Mouse (Mus musculus): ENCODE measurements around the gene Igsf9b.

The Igsf9b gene

DNA sequence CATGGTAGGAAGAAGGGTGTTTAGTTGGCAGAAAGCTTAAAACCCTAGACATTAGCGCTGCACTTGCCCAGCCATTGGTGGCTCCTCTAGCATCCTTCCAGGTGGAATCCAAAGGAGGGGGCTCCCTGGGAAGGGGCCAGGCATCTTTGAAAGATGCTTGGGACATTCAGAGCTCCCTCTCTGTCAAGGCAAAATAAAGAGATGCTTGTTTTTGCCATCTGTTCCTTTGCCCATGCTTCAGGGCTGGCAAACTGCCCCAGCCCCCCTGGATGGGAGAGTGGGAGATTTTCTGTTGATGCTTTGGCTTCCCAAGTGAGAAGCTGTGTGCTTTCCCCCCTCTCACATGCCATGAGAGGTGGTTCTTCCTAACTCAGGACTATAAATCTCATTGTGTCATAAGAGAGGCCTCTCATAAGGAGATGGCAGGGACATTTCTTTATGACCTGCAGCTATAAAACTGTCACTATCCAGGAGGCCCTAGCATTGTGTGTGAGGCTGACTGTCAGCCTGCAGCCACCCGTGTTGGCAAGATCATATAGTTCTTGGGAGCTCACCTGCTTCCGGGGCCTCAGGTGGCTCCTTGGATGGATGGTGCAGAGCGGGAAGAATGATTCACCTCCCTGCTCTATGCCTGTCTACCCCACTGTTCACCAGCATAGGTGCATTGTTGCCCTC is 38.1 kb downstream of the Igsf9b start:
- no peak for DNase-seq

DNA sequence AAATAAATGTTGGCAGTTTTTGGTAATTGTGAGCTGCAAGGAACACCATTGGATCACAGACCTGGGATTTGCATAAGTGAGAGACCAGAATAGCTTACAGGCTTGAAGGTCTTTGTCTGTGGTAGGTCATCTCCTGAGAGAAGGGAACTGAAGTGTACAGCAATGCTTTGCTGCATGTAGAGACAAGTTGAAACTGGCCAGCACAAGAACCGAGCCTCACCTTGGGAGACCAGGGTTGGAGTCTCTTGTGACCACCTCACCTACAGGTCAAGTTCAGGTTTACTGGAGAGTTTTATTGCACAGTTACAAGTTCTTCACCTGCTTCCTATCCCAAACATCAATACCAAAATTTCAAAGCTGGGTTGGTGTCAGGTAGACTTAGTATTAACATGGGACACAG is 40.2 kb downstream of the Igsf9b start:
- DNase-seq = no peak

DNA sequence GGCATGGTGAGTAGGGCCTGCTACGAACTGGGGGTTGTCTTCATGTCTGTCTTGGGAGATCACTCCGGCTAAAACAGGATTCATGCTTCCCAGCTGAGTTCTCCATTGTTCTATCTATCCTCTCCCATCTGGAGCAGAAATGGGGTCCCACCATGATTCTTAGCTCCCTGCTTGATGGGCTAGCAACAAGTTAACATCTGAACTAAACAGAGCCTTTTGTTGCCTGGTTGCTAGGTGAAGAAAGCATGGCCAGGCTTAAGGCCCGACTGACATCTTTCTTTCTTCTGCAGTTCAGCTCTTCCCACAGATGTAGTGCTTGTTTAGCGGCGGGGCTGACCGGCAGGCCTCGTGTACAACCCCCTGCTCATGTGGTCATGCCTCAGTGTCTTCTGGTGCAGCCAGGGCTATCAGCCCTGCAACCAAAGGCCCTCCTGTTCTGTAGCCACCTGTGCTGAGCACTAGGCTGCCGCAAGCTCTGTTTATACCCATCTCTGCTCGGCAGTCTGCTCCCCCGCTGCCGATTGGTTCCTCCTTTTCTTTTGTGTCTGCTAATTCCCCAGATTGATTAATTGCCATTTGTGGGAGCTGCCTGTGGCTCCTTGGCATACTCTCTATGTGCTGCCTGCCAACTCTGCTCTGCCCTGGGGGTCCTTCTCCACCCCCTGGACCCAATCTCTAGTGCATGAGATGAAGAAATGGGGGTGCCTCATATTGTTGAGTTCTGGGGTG is 47.7 kb downstream of the Igsf9b start:
- no peak for DNase-seq

DNA sequence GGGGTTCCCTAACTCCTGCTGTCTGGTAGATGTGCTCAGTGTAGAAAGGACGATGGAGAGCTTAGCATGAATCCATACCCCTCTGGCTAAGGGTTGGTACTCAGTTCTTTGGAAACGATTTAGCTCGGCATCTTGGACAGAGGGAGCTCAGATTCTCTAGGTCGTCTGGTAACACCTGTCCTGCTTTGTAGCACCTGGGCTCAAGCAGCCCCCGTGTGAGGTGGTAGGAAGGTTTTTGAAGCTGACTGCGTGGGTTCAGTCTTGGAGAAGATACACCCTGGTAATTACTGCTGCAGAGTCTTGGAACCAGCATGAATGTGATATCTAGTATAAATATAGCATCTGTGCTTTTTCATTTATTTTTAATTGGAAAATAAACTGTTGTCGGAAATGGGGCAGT is 54.1 kb downstream of the Igsf9b start:
- DNase-seq = no peak

DNA sequence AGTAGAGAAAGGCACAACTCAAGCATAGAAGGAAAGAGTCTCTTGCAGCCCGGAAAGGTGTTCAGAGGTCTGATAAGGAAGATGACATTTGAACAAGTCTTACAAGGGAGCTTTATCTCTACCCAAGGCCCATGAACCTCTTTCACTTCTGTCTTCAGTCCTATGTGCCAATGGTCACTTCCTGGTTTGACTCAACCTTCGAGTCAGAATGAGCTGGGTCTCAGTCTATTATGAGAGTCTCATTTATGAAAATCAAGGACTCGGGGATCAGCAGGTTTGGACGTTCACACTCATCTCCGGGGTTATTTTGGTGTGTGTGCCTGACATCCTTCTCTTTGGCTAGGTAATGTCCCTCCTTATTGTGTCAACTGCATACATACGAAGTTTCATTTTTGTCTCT is 58.9 kb downstream of the Igsf9b start:
- DNase-seq = no peak

DNA sequence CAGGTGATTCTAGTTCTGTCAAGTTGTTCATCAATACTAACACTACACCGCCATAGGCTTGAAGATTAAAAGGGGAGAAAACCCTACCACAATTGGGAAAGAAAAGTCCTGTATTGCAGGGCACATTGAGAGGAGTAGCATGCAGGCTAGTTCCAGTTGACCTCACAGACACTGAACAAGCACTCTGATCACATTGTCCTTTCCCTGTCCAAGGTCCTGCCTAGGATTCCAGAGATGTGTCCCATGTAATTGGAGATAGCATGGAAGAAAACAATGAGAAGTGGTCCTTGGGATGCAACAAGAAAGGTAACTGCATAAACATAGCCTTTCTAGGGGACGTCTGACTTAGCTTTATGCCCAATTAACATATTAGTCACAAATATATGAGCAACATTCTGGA is 68.2 kb downstream of the Igsf9b start:
- DNase-seq = no peak

DNA sequence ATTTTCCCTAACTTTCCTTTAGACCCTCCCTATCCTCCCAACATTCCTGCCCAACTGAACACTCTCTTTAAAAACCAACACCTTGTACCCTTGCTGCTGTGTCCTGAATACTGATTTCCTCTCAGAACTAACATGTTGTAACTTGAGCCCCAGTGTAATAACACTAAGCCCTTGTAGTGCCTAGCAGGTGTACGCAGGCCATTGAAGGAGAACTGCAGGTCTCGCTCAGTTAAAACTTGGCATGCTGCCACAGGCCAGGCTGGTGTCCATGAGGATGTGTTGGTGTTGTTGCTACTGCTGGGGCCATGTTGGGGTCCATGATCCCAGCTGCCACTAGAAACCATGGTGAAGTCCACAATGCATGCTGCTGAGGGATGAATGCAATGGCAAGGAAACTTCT is 70.1 kb downstream of the Igsf9b start:
- peak; percentile 2 to 6 for DNase-seq

DNA sequence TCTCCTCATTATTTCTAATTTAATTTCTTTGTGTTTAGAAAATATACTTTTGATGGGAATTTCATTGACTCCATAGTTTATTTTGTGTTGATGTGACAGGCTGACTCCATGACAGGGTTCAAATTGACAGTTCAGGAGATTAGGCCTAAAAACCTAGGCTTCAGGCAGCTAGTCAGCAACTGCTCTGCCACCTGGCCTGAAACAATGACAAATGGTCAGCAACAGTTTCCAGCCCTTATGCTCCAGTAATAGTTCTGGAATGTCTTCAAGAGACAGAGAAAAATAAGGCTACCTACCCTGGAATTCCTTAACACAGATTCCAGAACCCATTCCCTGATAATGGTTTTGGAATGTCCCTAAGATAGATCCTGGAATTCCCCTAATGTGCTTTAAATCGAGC is 76.7 kb downstream of the Igsf9b start:
- no peak for DNase-seq

DNA sequence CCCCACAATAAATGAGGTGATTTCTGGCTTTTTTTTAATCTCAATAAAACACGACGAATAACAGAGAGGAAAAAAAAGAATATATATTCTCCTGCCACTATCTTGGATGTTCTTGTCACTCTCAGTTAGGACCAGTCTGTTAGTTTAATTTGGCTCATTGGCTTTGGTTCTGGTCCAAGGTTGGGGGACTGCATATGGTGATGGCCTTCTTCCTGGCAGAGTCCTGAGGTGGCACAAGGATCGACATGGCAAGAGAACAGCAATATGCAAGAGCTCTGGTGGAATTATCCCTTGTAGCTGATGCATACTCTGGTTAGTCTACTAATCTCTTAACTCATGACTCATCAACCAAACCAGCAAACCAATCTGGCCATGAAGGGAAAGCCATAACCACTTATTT is 87.9 kb downstream of the Igsf9b start:
- DNase-seq = no peak

DNA sequence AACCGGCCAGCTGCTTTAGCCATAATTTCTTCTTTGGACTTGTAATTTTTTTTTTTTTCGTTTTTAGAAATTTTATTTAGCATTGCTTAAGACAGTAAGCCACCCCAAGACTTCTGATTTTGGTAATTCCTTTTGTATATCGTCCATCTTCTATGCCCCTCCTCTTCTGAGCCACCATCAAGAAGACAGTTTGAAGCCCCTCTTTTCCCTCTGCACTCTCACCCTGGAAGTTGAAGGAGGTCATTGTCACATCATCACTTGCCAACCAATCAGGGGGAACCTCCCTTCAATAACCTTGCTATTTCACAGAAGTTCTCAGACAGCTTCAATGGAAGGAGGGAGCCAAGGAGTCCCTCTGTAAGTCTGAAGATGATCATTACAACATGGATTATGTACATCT is 97.5 kb downstream of the Igsf9b start, which contains the start of gene Spata19:
Spata19 (plus strand) TSS at position 301 of the 400 bp plus-strand sequence.
- no peak for DNase-seq

DNA sequence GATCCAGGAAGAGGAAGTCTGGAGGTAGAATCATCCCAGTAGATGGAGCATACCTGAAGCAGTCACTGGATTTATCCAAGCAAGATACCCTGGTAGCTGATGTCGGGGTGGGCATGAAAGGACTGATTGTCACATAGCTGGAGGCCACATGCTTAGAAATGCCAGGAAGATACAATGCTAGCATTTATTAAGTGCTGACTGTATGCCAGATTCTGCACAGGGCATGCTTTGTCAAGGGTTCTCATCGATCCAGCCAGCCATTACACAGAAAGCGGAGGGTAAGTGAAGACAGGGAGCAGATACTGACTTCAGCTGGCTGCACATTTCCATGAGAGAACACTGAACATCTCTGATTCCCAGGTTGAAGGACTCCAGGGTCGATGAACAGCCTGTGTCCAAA is 102.2 kb downstream of the Igsf9b start:
- DNase-seq = no peak

Data from kidney, adult 8-10 months (tissue).